Mouse (Mus musculus): ENCODE measurements at regions not wholly inside any gene's neighbourhood (a gene's known extent, or its start where the extent isn't known, plus 50 kb on each side); places are given as distances from the start of the nearest gene placed in this dataset.

- Histone ChIP-seq H3K27me3 (ENCODE audit: control insufficient read depth, insufficient read depth, low read length) (0 out of 2 replicates have a peak, but pooled peaks cover 3% of the 10 kb centered on the region), H3K9me3 (replicated peaks; ENCODE audit: control insufficient read depth, low read length) (peaks cover 10% of the 10 kb centered on the region; the same call in 1 of the 2 replicates), H3K4me2 (ENCODE audit: low read depth, low read length) (no peak overlapping the region), H3K4me3 (ENCODE audit: low read depth, low read length) (no peak overlapping the region), H3K4me1 (ENCODE audit: control insufficient read depth, insufficient read depth) (no peaks in the 10 kb centered on the region), H3K27ac (ENCODE audit: low read depth) (no peak overlapping the region), H3K9ac (replicated peaks; ENCODE audit: low read depth, low read length) (no peak overlapping the region), H3K36me3 (replicated peaks; ENCODE audit: control insufficient read depth, insufficient read depth, low read length) (no peaks in the 10 kb centered on the region)
- WGBS = 60% methylated on average over 15 of the region's 15 CpGs
- DNase-seq (ENCODE audit: low spot score) (no peak), ATAC-seq (ENCODE audit: insufficient read depth, low read depth) (no peak)
- TF ChIP-seq EP300 (IDR thresholded peaks at IDR 0.05; ENCODE audit: low read depth) (no peak), CTCF (IDR thresholded peaks at IDR 0.05; ENCODE audit: low read depth) (no peak)
Measured at GRCm38 (mm10) chr12:112369581-112370371, 119.5 kb upstream of the A530016L24Rik start.

GRCm38 (mm10) chr12:112372234-112373050, 116.8 kb upstream of the A530016L24Rik start:
- Histone ChIP-seq H3K4me3 (ENCODE audit: low read depth, low read length) (no peak overlapping the region), H3K27me3 (ENCODE audit: control insufficient read depth, insufficient read depth, low read length) (0 out of 2 replicates have a peak, but pooled peaks cover 3% of the 10 kb centered on the region), H3K36me3 (replicated peaks; ENCODE audit: control insufficient read depth, insufficient read depth, low read length) (no peaks in the 10 kb centered on the region), H3K9me3 (replicated peaks; ENCODE audit: control insufficient read depth, low read length) (no peaks in the 10 kb centered on the region), H3K9ac (replicated peaks; ENCODE audit: low read depth, low read length) (no peak overlapping the region), H3K27ac (ENCODE audit: low read depth) (no peak overlapping the region), H3K4me1 (ENCODE audit: control insufficient read depth, insufficient read depth) (no peaks in the 10 kb centered on the region), H3K4me2 (ENCODE audit: low read depth, low read length) (no peak overlapping the region)
- TF ChIP-seq CTCF (IDR thresholded peaks at IDR 0.05; ENCODE audit: low read depth) (no peak), EP300 (IDR thresholded peaks at IDR 0.05; ENCODE audit: low read depth) (no peak)
- 72% methylated on average over 14 of the region's 14 CpGs for WGBS
- no peak for ATAC-seq (ENCODE audit: insufficient read depth, low read depth)
- DNase-seq (ENCODE audit: low spot score) = no peak

- Histone ChIP-seq H3K4me3 (ENCODE audit: low read depth, low read length) (no peak overlapping the region), H3K4me2 (ENCODE audit: low read depth, low read length) (no peak overlapping the region), H3K9ac (replicated peaks; ENCODE audit: low read depth, low read length) (no peak overlapping the region), H3K27ac (ENCODE audit: low read depth) (no peak overlapping the region), H3K9me3 (replicated peaks; ENCODE audit: control insufficient read depth, low read length) (no peaks in the 10 kb centered on the region), H3K36me3 (replicated peaks; ENCODE audit: control insufficient read depth, insufficient read depth, low read length) (no peaks in the 10 kb centered on the region), H3K27me3 (ENCODE audit: control insufficient read depth, insufficient read depth, low read length) (0 out of 2 replicates have a peak, but pooled peaks cover 3% of the 10 kb centered on the region), H3K4me1 (ENCODE audit: control insufficient read depth, insufficient read depth) (no peaks in the 10 kb centered on the region)
- TF ChIP-seq EP300 (IDR thresholded peaks at IDR 0.05; ENCODE audit: low read depth) (no peak), CTCF (IDR thresholded peaks at IDR 0.05; ENCODE audit: low read depth) (no peak)
- no peak for ATAC-seq (ENCODE audit: insufficient read depth, low read depth)
- 84% methylated on average over 7 of the region's 7 CpGs for WGBS
- no peak for DNase-seq (ENCODE audit: low spot score)
Measured at GRCm38 (mm10) chr12:112373966-112374365, 115.3 kb upstream of the A530016L24Rik start.

- Histone ChIP-seq H3K27me3 (ENCODE audit: control insufficient read depth, insufficient read depth, low read length) (0 out of 2 replicates have a peak, but pooled peaks cover 3% of the 10 kb centered on the region), H3K4me1 (ENCODE audit: control insufficient read depth, insufficient read depth) (no peaks in the 10 kb centered on the region), H3K9me3 (replicated peaks; ENCODE audit: control insufficient read depth, low read length) (no peaks in the 10 kb centered on the region), H3K4me3 (ENCODE audit: low read depth, low read length) (no peak overlapping the region), H3K27ac (ENCODE audit: low read depth) (no peak overlapping the region), H3K4me2 (ENCODE audit: low read depth, low read length) (no peak overlapping the region), H3K36me3 (replicated peaks; ENCODE audit: control insufficient read depth, insufficient read depth, low read length) (no peaks in the 10 kb centered on the region), H3K9ac (replicated peaks; ENCODE audit: low read depth, low read length) (no peak overlapping the region)
- DNase-seq (ENCODE audit: low spot score) (no peak), ATAC-seq (ENCODE audit: insufficient read depth, low read depth) (no peak)
- TF ChIP-seq EP300 (IDR thresholded peaks at IDR 0.05; ENCODE audit: low read depth) = no peak
- TF ChIP-seq CTCF (IDR thresholded peaks at IDR 0.05; ENCODE audit: low read depth) = no peak
- 66% methylated on average over 5 of the region's 5 CpGs for WGBS
Measured at GRCm38 (mm10) chr12:112376236-112376635, 113.0 kb upstream of the A530016L24Rik start.

- Histone ChIP-seq H3K36me3 (replicated peaks; ENCODE audit: control insufficient read depth, insufficient read depth, low read length) (no peaks in the 10 kb centered on the region), H3K9me3 (replicated peaks; ENCODE audit: control insufficient read depth, low read length) (no peaks in the 10 kb centered on the region), H3K4me2 (ENCODE audit: low read depth, low read length) (no peak overlapping the region), H3K4me1 (ENCODE audit: control insufficient read depth, insufficient read depth) (no peaks in the 10 kb centered on the region), H3K27me3 (ENCODE audit: control insufficient read depth, insufficient read depth, low read length) (peaks cover under 1% of the 10 kb centered on the region; the same call in 1 of the 2 replicates), H3K4me3 (ENCODE audit: low read depth, low read length) (no peak overlapping the region), H3K9ac (replicated peaks; ENCODE audit: low read depth, low read length) (no peak overlapping the region), H3K27ac (ENCODE audit: low read depth) (no peak overlapping the region)
- WGBS = 81% methylated on average over 8 of the region's 8 CpGs
- DNase-seq (ENCODE audit: low spot score) = no peak
- TF ChIP-seq CTCF (IDR thresholded peaks at IDR 0.05; ENCODE audit: low read depth) = no peak
- TF ChIP-seq EP300 (IDR thresholded peaks at IDR 0.05; ENCODE audit: low read depth) = no peak
- no peak for ATAC-seq (ENCODE audit: insufficient read depth, low read depth)
Measured at GRCm38 (mm10) chr12:112376701-112377100, 112.5 kb upstream of the A530016L24Rik start.

All from heart, postnatal 0 days (tissue).